Mouse (Mus musculus): ENCODE results near the gene Polg2. TPM values are rescaled to one million over a fixed set of nuclear protein-coding genes. Genes with fewer than 3 reads are reported as not detected.

The Polg2 gene
- 10.1 TPM for polyA plus RNA-seq (2014; fragmentation: Illumina TruSeq; extraction: RNeasy Lipid Tissue Mini Kit (QIAGEN cat#74804); ENCODE audit: low replicate concordance)

DNA sequence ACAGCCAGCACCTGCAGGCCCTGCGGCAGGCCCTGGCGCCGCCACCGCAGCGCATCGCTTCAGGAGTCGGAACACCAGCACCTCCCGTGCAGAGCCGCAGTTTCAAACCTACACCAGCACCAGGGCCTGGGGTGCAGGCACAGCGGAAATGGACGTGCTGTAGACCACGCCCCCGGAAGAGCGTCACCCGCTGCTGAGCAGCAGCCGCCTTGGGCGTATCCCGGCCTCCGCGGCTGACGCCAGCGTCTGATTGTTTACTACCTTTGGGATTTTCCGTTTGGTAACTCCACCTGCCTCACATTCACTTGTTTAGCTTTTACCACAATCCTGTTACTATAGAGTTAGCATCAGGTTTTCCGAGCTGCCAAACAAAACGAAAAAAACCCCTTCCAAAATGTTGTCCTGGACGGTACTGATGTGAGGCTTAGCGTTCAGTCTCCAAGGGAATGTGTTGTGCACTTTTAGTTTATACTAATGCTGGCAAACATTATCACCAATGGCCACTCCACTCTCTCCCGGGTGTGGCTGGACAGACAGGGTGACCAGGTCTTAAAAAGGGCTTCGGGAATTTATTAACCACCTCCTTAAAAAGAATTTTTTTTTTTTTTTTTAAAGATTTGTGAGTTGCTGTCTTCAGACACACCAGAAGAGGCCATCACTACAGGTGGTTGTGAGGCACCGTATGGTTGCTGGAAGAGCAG is at the start of gene Polg2:
Polg2 (minus strand) TSS at position 150 of the 701 bp plus-strand sequence.

GRCm38 (mm10) chr11:106788775-106789459 is 9.6 kb upstream of the Polg2 start, which contains the start of the genes Ddx5 and Cep95:
TSS of gene Ddx5 (minus strand) at chr11:106789185.
TSS of gene Cep95 (plus strand) at chr11:106789252.

GRCm38 (mm10) chr11:106751039-106752018 is 28.0 kb downstream of the Polg2 start, which contains the start of gene Milr1:
TSS of gene Milr1 (plus strand) at chr11:106751226.

DNA sequence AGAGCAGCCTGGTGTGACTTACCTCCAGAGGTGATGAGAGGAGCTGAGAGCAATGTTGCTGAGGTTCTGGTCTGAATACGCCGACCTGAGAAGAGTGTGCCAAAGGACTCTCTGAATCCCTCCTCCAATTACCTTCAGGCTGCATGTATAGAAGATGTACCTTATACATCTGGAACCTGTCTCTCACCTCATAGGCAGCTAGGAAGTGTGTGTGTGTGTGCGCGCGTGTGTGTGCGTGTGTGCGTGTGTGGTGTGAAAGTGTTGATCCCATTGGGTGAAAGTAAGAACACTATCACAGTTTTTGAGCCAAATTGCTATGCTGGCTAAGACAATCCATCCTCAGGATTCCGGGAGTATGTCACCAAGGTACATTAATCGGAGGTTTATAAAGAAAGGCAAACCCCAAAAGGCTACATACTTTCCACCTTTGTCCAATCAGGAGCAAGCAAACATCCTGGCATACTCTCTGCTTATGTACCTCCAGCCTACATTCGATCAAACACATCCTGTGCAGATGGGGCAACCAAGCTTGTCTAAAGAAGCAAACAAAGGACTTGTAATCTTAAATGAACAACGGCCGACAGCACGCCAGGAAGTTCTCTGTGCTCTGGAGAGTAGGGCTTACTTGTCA is 29.1 kb downstream of the Polg2 start, which contains the start of gene Pecam1:
Pecam1 (minus strand) TSS at position 508 of the 631 bp plus-strand sequence.

Other genes with a start within 250 kb of the Polg2 start
- 28.4 TPM for gene Tex2, start 166.1 kb downstream of the Polg2 start, polyA plus RNA-seq (2014; fragmentation: Illumina TruSeq; extraction: RNeasy Lipid Tissue Mini Kit (QIAGEN cat#74804); ENCODE audit: low replicate concordance)
- 7.0 TPM for gene Pecam1, start 28.9 kb downstream of the Polg2 start, polyA plus RNA-seq (2014; fragmentation: Illumina TruSeq; extraction: RNeasy Lipid Tissue Mini Kit (QIAGEN cat#74804); ENCODE audit: low replicate concordance)
- 5.3 TPM for gene Milr1, start 28.3 kb downstream of the Polg2 start, polyA plus RNA-seq (2014; fragmentation: Illumina TruSeq; extraction: RNeasy Lipid Tissue Mini Kit (QIAGEN cat#74804); ENCODE audit: low replicate concordance)
- 1,671 TPM for gene Ddx5, start 9.6 kb upstream of the Polg2 start, polyA plus RNA-seq (2014; fragmentation: Illumina TruSeq; extraction: RNeasy Lipid Tissue Mini Kit (QIAGEN cat#74804); ENCODE audit: low replicate concordance)
- 26.5 TPM for gene Cep95, start 9.7 kb upstream of the Polg2 start, polyA plus RNA-seq (2014; fragmentation: Illumina TruSeq; extraction: RNeasy Lipid Tissue Mini Kit (QIAGEN cat#74804); ENCODE audit: low replicate concordance)
- gene Smurf2, start 141.2 kb upstream of the Polg2 start, polyA plus RNA-seq (2014; fragmentation: Illumina TruSeq; extraction: RNeasy Lipid Tissue Mini Kit (QIAGEN cat#74804); ENCODE audit: low replicate concordance), result 93.0 TPM
- gene Kpna2, start 220.0 kb upstream of the Polg2 start, polyA plus RNA-seq (2014; fragmentation: Illumina TruSeq; extraction: RNeasy Lipid Tissue Mini Kit (QIAGEN cat#74804); ENCODE audit: low replicate concordance), result 150 TPM
- 5.7 TPM for gene 1810010H24Rik, start 246.1 kb upstream of the Polg2 start, polyA plus RNA-seq (2014; fragmentation: Illumina TruSeq; extraction: RNeasy Lipid Tissue Mini Kit (QIAGEN cat#74804); ENCODE audit: low replicate concordance)